Mouse (Mus musculus): ENCODE results near the gene Armc5. TPM values are rescaled to one million over a fixed set of nuclear protein-coding genes. Genes with fewer than 3 reads are reported as not detected.

The Armc5 gene
- polyA plus RNA-seq, 1 experiment from 2014 or later, result 10.2 TPM

DNA sequence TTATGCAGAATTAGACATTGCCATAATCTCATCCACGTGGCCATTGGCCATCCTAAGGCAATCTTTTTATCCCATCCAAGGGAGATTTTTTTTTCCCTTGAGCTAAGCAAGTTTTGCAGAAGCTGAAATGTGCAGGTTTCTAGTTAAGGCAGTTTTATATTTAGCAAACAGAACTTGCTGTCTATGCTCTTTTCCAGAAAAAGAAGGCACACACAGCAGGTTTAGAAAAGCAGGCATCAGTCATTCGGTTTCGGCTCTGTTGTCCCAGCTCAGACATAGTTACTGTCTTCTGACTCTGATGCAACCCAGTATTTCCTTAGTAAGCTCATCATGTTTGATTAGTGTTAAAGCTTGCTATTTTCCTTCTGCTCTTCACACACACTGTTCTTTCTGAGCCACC is 16.2 kb upstream of the Armc5 start:
- H3K27me3 ChIP-seq (ENCODE audit: control insufficient read depth, insufficient read depth, low read length), result no peaks in the 10 kb centered on the region
- WGBS, result 85% methylated on average over 3 of the region's 3 CpGs
- H3K4me2 ChIP-seq (ENCODE audit: low read length), result no peak overlapping the region
- H3K4me1 ChIP-seq (ENCODE audit: control insufficient read depth, insufficient read depth, low read length), result no peaks in the 10 kb centered on the region
- no peak overlapping the region for H3K27ac ChIP-seq (replicated peaks; ENCODE audit: low read depth, low read length)
- no peaks in the 10 kb centered on the region for H3K9me3 ChIP-seq (ENCODE audit: control insufficient read depth, low read length)
- no peaks in the 10 kb centered on the region for H3K36me3 ChIP-seq (ENCODE audit: control insufficient read depth, insufficient read depth, low read length)
- H3K9ac ChIP-seq (replicated peaks; ENCODE audit: low read length), result no peak overlapping the region
- DNase-seq, result no peak
- no peak overlapping the region for H3K4me3 ChIP-seq (replicated peaks; ENCODE audit: low read depth, low read length)
- no peak for ATAC-seq (ENCODE audit: low FRiP score, low TSS enrichment)

- no peak overlapping the region for H3K4me3 ChIP-seq (replicated peaks; ENCODE audit: low read depth, low read length)
- ATAC-seq (ENCODE audit: low FRiP score, low TSS enrichment), result no peak
These were observed 5.4 kb upstream of the Armc5 start for GRCm38 (mm10) chr7:128231741-128232140.

DNA sequence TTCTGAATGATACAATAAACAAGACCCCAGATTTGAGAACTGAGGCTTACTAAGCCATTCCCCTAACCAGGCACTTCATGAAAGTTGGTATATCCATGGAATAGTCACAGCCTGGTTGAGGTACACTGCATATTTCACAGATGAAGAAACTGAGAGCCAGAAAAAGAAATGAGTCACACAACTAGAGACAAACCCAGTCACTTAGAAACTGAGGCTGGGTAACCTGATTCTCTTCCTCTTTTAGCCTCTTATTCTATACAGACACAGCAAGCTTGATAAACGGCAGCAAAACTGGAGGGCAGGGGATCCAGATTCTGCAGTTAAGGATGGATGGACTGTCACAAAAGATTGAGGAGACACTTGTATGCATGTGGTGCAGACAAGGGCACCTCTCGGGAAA is 2.3 kb upstream of the Armc5 start:
- no peaks in the 10 kb centered on the region for H3K27me3 ChIP-seq (ENCODE audit: control insufficient read depth, insufficient read depth, low read length)
- ATAC-seq (ENCODE audit: low FRiP score, low TSS enrichment), result no peak
- no peaks in the 10 kb centered on the region; the same call in 1 of the 2 replicates for H3K36me3 ChIP-seq (ENCODE audit: control insufficient read depth, insufficient read depth, low read length)
- H3K4me3 ChIP-seq (replicated peaks; ENCODE audit: low read depth, low read length), result no peak overlapping the region
- DNase-seq, result no peak
- H3K4me1 ChIP-seq (ENCODE audit: control insufficient read depth, insufficient read depth, low read length), result peaks cover 12% of the 10 kb centered on the region
- H3K27ac ChIP-seq (replicated peaks; ENCODE audit: low read depth, low read length), result no peak overlapping the region
- no peaks in the 10 kb centered on the region for H3K9me3 ChIP-seq (ENCODE audit: control insufficient read depth, low read length)
- WGBS, result 81% methylated on average over 2 of the region's 2 CpGs
- H3K4me2 ChIP-seq (ENCODE audit: low read length), result no peak overlapping the region
- H3K9ac ChIP-seq (replicated peaks; ENCODE audit: low read length), result no peak overlapping the region

More at GRCm38 (mm10) chr7:128231741-128232140, 5.4 kb upstream of the Armc5 start:
- H3K9ac ChIP-seq (replicated peaks; ENCODE audit: low read length), result no peak overlapping the region
- no peak overlapping the region for H3K27ac ChIP-seq (replicated peaks; ENCODE audit: low read depth, low read length)
- H3K4me2 ChIP-seq (ENCODE audit: low read length), result no peak overlapping the region
- H3K27me3 ChIP-seq (ENCODE audit: control insufficient read depth, insufficient read depth, low read length), result no peaks in the 10 kb centered on the region
- H3K9me3 ChIP-seq (ENCODE audit: control insufficient read depth, low read length), result no peaks in the 10 kb centered on the region
- no peaks in the 10 kb centered on the region for H3K36me3 ChIP-seq (ENCODE audit: control insufficient read depth, insufficient read depth, low read length)
- peaks cover 1% of the 10 kb centered on the region for H3K4me1 ChIP-seq (ENCODE audit: control insufficient read depth, insufficient read depth, low read length)
- WGBS, result 47% methylated on average over 8 of the region's 8 CpGs
- DNase-seq, result no peak

DNA sequence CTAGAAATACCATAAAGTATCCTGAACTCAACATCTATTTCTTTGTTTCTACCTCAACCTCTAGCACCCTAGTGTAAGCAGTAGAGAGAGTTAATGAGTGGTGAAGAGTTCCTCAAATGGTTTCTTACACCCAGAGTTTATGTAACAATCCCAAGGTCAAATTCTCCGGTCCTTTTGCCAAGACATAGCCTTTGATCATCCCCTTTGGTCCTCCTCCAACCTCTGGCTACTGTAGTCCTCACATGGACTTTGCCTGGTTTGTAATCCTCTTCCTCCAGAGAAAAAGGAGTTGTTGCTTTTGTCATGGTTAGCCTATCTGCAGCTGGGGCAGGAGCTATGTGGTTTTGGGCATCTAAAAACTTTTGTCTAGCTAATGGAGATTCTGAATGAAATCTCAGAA is 1.7 kb upstream of the Armc5 start:
- peaks cover 5% of the 10 kb centered on the region for H3K36me3 ChIP-seq (ENCODE audit: control insufficient read depth, insufficient read depth, low read length)
- H3K9ac ChIP-seq (replicated peaks; ENCODE audit: low read length), result no peak overlapping the region
- no peak for DNase-seq
- ATAC-seq (ENCODE audit: low FRiP score, low TSS enrichment), result no peak
- WGBS, result 100% methylated on average over 1 of the region's 1 CpGs
- H3K27me3 ChIP-seq (ENCODE audit: control insufficient read depth, insufficient read depth, low read length), result no peaks in the 10 kb centered on the region
- no peaks in the 10 kb centered on the region for H3K9me3 ChIP-seq (ENCODE audit: control insufficient read depth, low read length)
- H3K4me1 ChIP-seq (ENCODE audit: control insufficient read depth, insufficient read depth, low read length), result peaks cover 12% of the 10 kb centered on the region
- H3K27ac ChIP-seq (replicated peaks; ENCODE audit: low read depth, low read length), result no peak overlapping the region
- H3K4me2 ChIP-seq (ENCODE audit: low read length), result no peak overlapping the region
- H3K4me3 ChIP-seq (replicated peaks; ENCODE audit: low read depth, low read length), result no peak overlapping the region

GRCm38 (mm10) chr7:128236426-128236825 is 716 bp upstream of the Armc5 start:
- H3K27ac ChIP-seq (replicated peaks; ENCODE audit: low read depth, low read length), result peak overlapping the region; percentile 97; the same call in 1 of the 2 replicates
- no peak overlapping the region for H3K9ac ChIP-seq (replicated peaks; ENCODE audit: low read length)
- no peak overlapping the region for H3K4me3 ChIP-seq (replicated peaks; ENCODE audit: low read depth, low read length)
- no peaks in the 10 kb centered on the region for H3K27me3 ChIP-seq (ENCODE audit: control insufficient read depth, insufficient read depth, low read length)
- no peaks in the 10 kb centered on the region for H3K9me3 ChIP-seq (ENCODE audit: control insufficient read depth, low read length)
- H3K36me3 ChIP-seq (ENCODE audit: control insufficient read depth, insufficient read depth, low read length), result peaks cover 13% of the 10 kb centered on the region
- peaks cover 12% of the 10 kb centered on the region for H3K4me1 ChIP-seq (ENCODE audit: control insufficient read depth, insufficient read depth, low read length)
- H3K4me2 ChIP-seq (ENCODE audit: low read length), result no peak overlapping the region
- DNase-seq (no peak), ATAC-seq (ENCODE audit: low FRiP score, low TSS enrichment) (no peak)
- 95% methylated on average over 13 of the region's 13 CpGs for WGBS

DNA sequence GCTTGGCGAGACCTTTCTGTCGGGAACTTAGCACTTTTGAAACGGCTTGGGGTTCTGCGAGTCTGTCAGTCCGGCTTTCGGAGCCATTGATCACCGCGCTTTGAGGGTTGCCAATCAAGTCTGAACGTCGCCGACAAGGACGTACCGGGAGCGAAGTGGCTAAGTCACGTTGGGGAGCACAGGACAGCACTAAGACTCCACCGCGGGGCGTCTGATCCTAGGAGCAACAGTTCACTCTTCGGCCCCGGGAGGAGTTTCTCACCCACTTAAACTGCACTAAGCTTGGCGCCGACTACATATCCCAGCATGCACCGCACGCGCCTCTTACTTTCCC is 418 bp downstream of the Armc5 start:
- Histone ChIP-seq H3K36me3 (ENCODE audit: control insufficient read depth, insufficient read depth, low read length) (peaks cover 22% of the 10 kb centered on the region), H3K9ac (replicated peaks; ENCODE audit: low read length) (peak overlapping the region; percentile 44), H3K4me1 (ENCODE audit: control insufficient read depth, insufficient read depth, low read length) (peaks cover 12% of the 10 kb centered on the region), H3K27ac (replicated peaks; ENCODE audit: low read depth, low read length) (peak overlapping the region; percentile 97), H3K9me3 (ENCODE audit: control insufficient read depth, low read length) (no peaks in the 10 kb centered on the region), H3K4me3 (replicated peaks; ENCODE audit: low read depth, low read length) (peak overlapping the region; percentile 67), H3K27me3 (ENCODE audit: control insufficient read depth, insufficient read depth, low read length) (no peaks in the 10 kb centered on the region), H3K4me2 (ENCODE audit: low read length) (peak overlapping the region; percentile 89)
- DNase-seq (no peak), ATAC-seq (ENCODE audit: low FRiP score, low TSS enrichment) (no peak)
- WGBS, result under 1% methylated on average over 25 of the region's 25 CpGs

DNA sequence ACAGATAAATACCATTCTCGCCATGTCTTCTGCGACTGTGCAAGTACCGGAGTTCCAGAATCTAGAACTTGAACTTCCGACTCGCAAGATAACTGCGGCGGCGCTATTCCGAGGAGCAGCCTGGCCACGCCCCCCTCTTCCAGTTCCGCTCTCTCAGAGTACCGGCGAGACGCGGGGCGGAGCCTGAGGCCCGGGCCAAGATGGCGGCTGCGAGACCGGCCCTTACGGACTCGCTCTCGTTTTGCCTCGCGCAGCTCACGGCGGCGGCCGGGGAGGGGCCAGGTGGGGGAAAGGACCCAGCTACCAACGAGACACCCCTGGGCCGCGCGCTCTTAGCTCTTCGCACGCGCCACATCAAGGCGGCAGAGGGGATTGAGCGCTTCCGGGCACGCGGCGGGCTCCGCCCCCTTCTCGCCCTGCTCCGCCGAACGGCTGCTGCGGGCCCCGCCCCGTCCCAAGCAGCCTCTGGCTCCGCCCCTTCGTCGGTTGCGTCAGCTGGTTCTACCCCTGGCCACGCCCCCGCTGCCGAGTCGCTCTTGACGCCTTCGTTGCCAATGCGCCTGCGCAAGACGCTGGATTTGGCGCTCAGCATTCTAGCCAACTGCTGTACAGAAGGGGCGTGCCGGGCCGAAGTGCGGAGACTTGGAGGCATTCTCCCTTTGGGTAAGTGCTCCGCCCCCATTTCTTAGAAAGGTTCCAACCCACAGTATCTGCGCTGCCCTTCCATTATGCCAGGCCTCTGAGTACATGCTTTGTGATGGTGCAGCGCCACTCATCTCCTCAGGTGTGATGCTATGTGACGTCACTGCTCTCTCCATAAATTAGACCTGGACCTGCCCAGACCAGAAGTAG is 1.0 kb downstream of the Armc5 start, which contains the start of gene 9130023H24Rik:
9130023H24Rik (minus strand) TSS at position 105 of the 852 bp plus-strand sequence.
- H3K9me3 ChIP-seq (ENCODE audit: control insufficient read depth, low read length), result no peaks in the 10 kb centered on the region
- H3K27me3 ChIP-seq (ENCODE audit: control insufficient read depth, insufficient read depth, low read length), result no peaks in the 10 kb centered on the region
- peaks cover 28% of the 10 kb centered on the region for H3K36me3 ChIP-seq (ENCODE audit: control insufficient read depth, insufficient read depth, low read length)
- peaks cover 12% of the 10 kb centered on the region for H3K4me1 ChIP-seq (ENCODE audit: control insufficient read depth, insufficient read depth, low read length)
- H3K27ac ChIP-seq (replicated peaks; ENCODE audit: low read depth, low read length), result peak within 1 kb of the TSS; percentile 97
- under 1% methylated on average over 72 of the region's 72 CpGs for WGBS
- peak; percentile 100 for DNase-seq
- peak within 1 kb of the TSS; percentile 71 for H3K9ac ChIP-seq (replicated peaks; ENCODE audit: low read length)
- peak within 1 kb of the TSS; percentile 89 for H3K4me2 ChIP-seq (ENCODE audit: low read length)
- peak; percentile 93 for ATAC-seq (ENCODE audit: low FRiP score, low TSS enrichment)
- peak within 1 kb of the TSS; percentile 67 for H3K4me3 ChIP-seq (replicated peaks; ENCODE audit: low read depth, low read length)

DNA sequence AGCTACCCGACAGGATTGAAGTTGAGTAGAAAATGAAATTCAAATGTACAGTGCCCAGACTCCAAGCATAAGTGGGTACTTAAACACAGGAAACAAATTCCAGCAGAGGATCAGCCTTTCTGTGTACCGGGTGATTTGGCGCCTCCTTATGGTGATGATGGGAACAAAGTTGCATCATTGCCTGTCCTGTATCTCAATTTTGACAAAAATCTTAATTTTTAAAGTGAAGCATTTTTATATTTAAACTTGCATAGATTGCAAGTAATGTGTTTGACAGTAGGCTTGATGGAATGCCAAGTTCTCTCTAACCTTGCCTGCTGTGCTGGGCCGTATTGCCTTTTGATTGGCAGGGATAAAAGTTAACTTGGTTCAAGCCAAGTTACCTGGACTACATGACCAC is 1.8 kb downstream of the Armc5 start:
- Histone ChIP-seq H3K9me3 (ENCODE audit: control insufficient read depth, low read length) (no peaks in the 10 kb centered on the region), H3K4me2 (ENCODE audit: low read length) (peak overlapping the region; percentile 63), H3K36me3 (ENCODE audit: control insufficient read depth, insufficient read depth, low read length) (peaks cover 31% of the 10 kb centered on the region), H3K27me3 (ENCODE audit: control insufficient read depth, insufficient read depth, low read length) (no peaks in the 10 kb centered on the region), H3K9ac (replicated peaks; ENCODE audit: low read length) (no peak overlapping the region), H3K27ac (replicated peaks; ENCODE audit: low read depth, low read length) (no peak overlapping the region), H3K4me1 (ENCODE audit: control insufficient read depth, insufficient read depth, low read length) (peaks cover 12% of the 10 kb centered on the region), H3K4me3 (replicated peaks; ENCODE audit: low read depth, low read length) (peak overlapping the region; percentile 67)
- WGBS, result 23% methylated on average over 4 of the region's 4 CpGs
- DNase-seq (peak; percentile 59), ATAC-seq (ENCODE audit: low FRiP score, low TSS enrichment) (no peak)
